Mouse (Mus musculus) retina, adult 2 months (tissue): ENCODE data around the gene Nup153.
A peak's percentile ranks its signal among the peaks of the same experiment; 100 is the strongest.

ENCODE experiments used
- DNase-seq: peaks from one replicate; pipeline ENCODE4 v3.0.0-alpha.2; 2012; ENCODE audit warnings: low read depth, low spot score

The Nup153 gene

GRCm38 (mm10) chr13:46669620-46670271 is 58.0 kb downstream of the Nup153 start:
- no peak for DNase-seq

DNA sequence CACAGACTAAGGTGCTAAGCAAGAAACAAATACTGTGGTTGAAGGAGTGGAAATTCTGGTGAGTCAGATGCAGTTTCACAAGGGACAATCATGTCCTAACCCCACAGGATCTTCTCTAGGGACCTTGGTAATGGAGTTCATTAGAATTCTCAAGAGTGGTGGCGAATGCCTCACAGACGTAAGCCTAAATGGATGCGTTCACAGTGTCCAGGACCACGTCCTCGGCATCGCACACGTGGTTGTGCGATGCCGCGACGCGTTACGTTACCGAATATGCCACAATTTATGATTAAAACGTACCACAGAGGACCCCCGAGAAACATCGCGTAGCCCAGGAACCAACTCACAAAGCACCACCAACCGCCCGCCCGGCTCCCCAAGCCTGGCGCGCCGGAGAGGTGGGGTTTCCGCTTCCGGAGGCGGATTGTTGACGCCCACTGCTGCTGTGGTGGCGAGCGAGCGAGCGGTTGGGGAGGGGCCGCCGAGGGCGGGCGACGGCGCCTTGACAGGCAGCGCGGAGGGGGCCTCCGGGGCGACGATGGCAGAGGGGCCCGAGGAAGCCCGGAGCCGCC is 58.6 kb downstream of the Nup153 start, which contains the start of gene Fam8a1:
Gene Fam8a1, plus strand, starts transcription at position 475 of the 572 bp plus-strand sequence.
- DNase-seq, result peak; percentile 85

- peak; percentile 16 for DNase-seq
Measured at GRCm38 (mm10) chr13:46663461-46663964, 64.2 kb downstream of the Nup153 start.

DNA sequence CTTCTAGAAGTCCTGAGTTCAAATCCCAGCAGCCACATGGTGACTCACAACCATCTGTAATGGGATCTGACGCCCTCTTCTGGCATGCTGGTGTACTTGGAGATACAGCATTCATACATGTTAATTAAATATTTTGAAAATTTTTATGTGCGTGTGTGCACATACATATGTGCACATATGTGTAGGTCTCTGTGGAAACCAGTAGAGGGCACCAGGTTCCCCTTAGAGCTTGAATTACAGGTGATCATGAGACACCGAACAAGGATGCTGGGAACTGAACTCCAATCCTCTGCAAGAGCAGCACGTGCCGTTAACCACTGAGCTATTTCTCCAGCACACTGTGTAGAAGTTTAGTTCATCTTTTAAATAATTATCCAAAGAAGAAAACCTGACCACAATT is 68.5 kb downstream of the Nup153 start:
- DNase-seq, result no peak

- no peak for DNase-seq
Measured at GRCm38 (mm10) chr13:46654566-46654965, 73.2 kb downstream of the Nup153 start.

DNA sequence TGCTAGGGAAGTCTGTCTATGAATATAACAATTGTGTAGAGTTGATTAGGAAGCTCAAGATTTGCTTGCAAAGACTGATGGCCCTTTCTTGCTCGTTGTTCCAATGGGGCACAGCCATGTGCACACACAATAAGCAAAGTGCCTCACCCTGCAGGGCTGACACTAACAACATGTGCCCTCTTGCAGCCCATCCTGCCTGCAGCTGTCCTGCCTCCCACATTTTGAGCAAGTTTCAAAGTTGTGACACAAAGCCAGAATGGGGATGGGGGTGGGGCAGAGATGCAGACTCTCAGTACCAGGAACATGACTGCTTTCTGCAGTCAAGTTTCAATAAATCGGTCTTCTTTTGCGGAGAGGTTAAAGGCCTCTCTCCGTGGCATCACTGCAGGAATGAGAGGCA is 74.1 kb downstream of the Nup153 start:
- DNase-seq, result no peak

DNA sequence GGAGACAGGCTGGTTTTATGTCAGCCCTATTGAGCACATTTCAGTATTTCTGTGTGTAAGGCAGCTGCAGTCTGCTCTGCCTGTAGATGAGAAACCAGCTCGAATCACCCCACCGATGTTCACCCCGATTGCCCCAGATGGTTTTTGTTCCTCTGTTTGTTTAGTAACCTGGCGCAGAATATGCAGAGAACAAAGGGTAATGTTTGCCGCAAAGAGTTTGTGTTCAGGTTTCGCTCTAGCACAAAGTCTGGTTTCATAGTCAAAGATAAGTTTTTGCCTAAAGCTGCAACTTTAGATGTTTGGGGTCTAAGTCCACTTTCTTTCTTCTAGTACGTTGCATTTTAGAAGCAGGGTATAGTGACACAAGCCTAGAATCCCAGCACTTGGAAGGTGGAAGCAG is 75.1 kb downstream of the Nup153 start:
- no peak for DNase-seq

DNA sequence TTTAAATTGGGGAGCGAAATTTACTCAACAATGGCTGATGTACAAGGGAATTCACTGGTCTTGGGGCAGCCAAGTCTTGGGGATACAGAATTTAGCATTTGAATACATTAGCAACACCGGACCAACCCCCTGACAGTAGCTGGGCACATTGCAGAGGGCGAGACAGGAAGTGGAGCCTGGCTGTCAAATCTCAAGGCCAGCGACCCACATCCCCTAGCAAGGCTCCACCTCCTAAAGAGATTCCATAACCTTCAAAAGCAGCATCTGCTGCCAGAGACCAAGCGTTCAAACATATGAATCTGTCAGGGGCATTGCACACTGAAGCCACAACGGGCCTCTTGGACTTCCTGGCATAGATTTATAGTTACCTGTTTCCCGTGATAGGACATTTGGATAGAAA is 75.9 kb downstream of the Nup153 start:
- no peak for DNase-seq

DNA sequence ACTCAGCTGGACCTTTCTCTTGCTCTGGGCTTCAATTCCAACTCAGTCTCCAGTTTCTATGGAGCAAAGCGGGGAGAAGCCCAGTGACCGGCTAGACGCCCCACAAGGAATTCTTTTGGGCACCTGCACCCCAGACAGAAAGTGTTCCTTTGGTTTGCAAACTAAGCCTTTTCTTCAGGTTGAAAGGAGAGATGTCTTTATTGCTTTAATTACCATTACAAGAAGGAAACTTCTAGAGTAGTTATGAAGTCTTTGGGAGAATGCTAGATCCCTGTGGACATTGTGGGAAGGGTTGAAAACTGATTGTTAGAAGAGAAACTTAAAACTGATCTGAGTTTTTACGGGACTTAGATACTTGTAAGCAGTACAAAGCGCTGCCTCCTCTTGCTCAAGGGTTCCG is 82.3 kb downstream of the Nup153 start:
- no peak for DNase-seq

DNA sequence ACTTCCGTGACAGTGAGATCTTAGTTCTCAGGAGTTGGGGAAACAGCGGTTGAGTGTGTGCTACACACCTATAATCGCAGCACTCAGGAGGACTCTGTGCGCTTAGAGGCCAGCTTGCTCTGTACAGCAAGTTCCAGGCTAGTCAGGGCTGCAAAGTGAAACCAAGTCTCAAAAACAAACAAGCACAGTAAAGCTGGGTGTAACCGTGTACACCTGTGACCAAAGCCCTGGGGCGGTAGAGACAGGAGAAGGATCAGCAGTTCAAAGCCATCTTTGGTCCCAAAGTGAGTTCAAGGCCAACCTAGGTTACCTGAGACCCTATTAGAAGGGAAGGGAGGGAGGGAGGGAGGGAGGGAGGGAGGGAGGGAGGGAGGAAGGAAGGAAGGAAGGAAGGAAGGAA is 83.6 kb downstream of the Nup153 start:
- no peak for DNase-seq

- no peak for DNase-seq
Measured at GRCm38 (mm10) chr13:46642318-46642717, 85.4 kb downstream of the Nup153 start.

GRCm38 (mm10) chr13:46640608-46641468 is 86.9 kb downstream of the Nup153 start:
- no peak for DNase-seq

DNA sequence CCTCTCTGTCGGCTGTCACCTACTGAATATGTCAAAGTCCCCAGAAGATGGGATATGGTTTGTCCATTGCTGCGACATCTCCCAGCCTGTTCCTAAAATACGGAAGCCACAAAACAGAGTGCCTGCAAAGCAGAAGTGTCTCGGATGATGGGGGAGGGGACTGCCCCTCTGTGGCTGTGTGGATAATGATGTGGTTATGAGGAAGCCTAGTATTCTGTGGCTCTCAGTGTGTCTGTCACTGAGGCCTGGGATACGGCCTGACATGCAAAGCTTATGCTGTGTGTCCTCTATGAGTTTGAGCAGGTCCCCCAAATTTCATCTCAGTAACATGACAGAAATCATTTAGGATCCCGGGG is 93.6 kb downstream of the Nup153 start:
- no peak for DNase-seq

GRCm38 (mm10) chr13:46633320-46634132 is 94.2 kb downstream of the Nup153 start:
- no peak for DNase-seq

DNA sequence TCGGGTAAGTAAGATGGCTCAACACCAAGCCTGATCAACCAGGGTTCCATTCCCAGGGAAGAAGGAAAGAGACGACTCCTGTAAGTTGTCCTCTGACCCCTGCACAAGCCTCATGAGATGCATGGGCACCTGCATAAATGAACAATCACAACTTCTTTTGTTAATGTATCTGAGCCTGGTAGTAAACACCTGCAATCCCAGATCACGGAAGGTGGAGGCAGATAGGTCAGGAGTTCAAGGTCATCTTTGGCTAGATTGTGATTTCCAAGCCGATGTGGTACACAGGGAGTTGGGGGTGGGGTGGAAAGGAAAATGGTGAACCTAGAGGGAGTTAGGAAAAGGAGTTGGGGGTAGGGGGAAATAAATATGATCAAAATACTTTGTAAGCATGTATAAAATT is 94.9 kb downstream of the Nup153 start:
- DNase-seq, result no peak
